Mouse (Mus musculus) bone marrow macrophage, adult 2 months (primary cell): ENCODE data around the gene Btn1a1.

Experiments used
- CTCF ChIP-seq: IDR thresholded peaks from 2 replicates; pipeline ENCODE4 v1.5.1; 2012; ENCODE audit warnings: low read depth, mild to moderate bottlenecking, low read length, moderate library complexity
- POLR2A ChIP-seq: IDR thresholded peaks from 2 replicates; pipeline ENCODE4 v1.6.1; 2012; ENCODE audit warnings: mild to moderate bottlenecking, low read depth, low read length, borderline replicate concordance

DNA sequence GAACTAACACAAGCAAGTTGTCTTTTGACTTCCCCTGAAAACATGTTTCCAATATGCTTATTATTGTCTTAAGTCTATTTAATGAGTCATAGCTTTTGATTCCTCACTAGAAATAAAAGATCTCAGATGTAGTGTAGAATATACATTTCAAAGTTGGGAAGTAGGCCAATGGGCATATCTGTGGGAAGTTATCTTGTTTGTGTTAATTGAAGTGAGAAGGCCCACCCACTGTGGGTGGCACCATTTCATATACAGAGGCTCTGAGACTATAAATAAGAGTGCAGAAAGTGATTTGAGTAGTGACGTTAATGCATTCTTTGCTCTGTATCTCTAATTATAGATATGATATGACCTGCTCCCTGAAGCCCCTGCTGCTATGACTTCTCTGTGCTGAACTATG, 25.2 kb upstream of the Btn1a1 start:
- no peak for TF ChIP-seq CTCF
- TF ChIP-seq POLR2A = no peak
